Mouse (Mus musculus): ENCODE results near the gene Tbcd. TPM values are rescaled to one million over a fixed set of nuclear protein-coding genes. Genes with fewer than 3 reads are reported as not detected.

The Tbcd gene
- polyA plus RNA-seq, 1 experiment: 111 TPM

- H3K36me3 ChIP-seq (ENCODE audit: control insufficient read depth, insufficient read depth): peaks cover 5% of the 10 kb centered on the region
Observed at GRCm38 (mm10) chr11:121502000-121502860, 50.5 kb downstream of the Tbcd start.

GRCm38 (mm10) chr11:121508478-121508877, 56.7 kb downstream of the Tbcd start:
- no peak for TF ChIP-seq TCF3 (IDR thresholded peaks at IDR 0.05; ENCODE audit: insufficient read length, low read depth)
- Histone ChIP-seq H3K79me2 (ENCODE audit: control insufficient read depth, insufficient read depth) (peaks cover 10% of the 10 kb centered on the region), H3K36me3 (ENCODE audit: control insufficient read depth, insufficient read depth) (peaks cover 9% of the 10 kb centered on the region), H3ac (ENCODE audit: control insufficient read depth, insufficient read length) (no peak overlapping the region), H3K4me2 (ENCODE audit: low read depth) (no peak overlapping the region), H3K27me3 (ENCODE audit: control insufficient read depth, insufficient read depth, insufficient read length) (no peaks in the 10 kb centered on the region), H3K4me3 (no peak overlapping the region)

More at GRCm38 (mm10) chr11:121502000-121502860, 50.5 kb downstream of the Tbcd start:
- no peaks in the 10 kb centered on the region for H3K79me2 ChIP-seq (ENCODE audit: control insufficient read depth, insufficient read depth)
- peak overlapping the region; percentile 46 for H3K4me2 ChIP-seq (ENCODE audit: low read depth)
- no peaks in the 10 kb centered on the region for H3K27me3 ChIP-seq (ENCODE audit: control insufficient read depth, insufficient read depth, insufficient read length)
- H3ac ChIP-seq (ENCODE audit: control insufficient read depth, insufficient read length): no peak overlapping the region
- TF ChIP-seq MYOD1 (IDR thresholded peaks at IDR 0.05; ENCODE audit: control insufficient read depth in 1 of 3, insufficient read length in 2 of 3, low read depth in 2 of 3) (peak; percentile 82 to 95 (median 91)), TCF3 (IDR thresholded peaks at IDR 0.05; ENCODE audit: insufficient read length, low read depth) (peak; percentile 58), TCF12 (IDR thresholded peaks at IDR 0.05; ENCODE audit: insufficient read depth, poor library complexity, severe bottlenecking) (peak; percentile 96), MAX (IDR thresholded peaks at IDR 0.05; ENCODE audit: low read depth) (no peak), MYOG (IDR thresholded peaks at IDR 0.05; ENCODE audit: control insufficient read depth in 1 of 3, insufficient read depth in 1 of 3, insufficient read length in 2 of 3, low read depth in 2 of 3) (peak in 2 of 3 experiments; percentile 51 to 88)
- H3K4me3 ChIP-seq: no peak overlapping the region

- Histone ChIP-seq H3K4me3 (no peak overlapping the region), H3K27me3 (ENCODE audit: control insufficient read depth, insufficient read depth, insufficient read length) (no peaks in the 10 kb centered on the region), H3K79me2 (ENCODE audit: control insufficient read depth, insufficient read depth) (peaks cover 10% of the 10 kb centered on the region), H3ac (ENCODE audit: control insufficient read depth, insufficient read length) (no peak overlapping the region), H3K4me2 (ENCODE audit: low read depth) (no peak overlapping the region), H3K36me3 (ENCODE audit: control insufficient read depth, insufficient read depth) (peaks cover 18% of the 10 kb centered on the region)
- TF ChIP-seq REST (IDR thresholded peaks at IDR 0.05; ENCODE audit: insufficient read depth, insufficient read length): no peak
- TF ChIP-seq POLR2A (IDR thresholded peaks at IDR 0.05; ENCODE audit: insufficient read length, low read depth): no peak
- no peak for TF ChIP-seq MAX (IDR thresholded peaks at IDR 0.05; ENCODE audit: low read depth)
- no peak for TF ChIP-seq TCF3 (IDR thresholded peaks at IDR 0.05; ENCODE audit: insufficient read length, low read depth)
- no peak for TF ChIP-seq E2F4 (IDR thresholded peaks at IDR 0.05; ENCODE audit: insufficient read depth)
- no peak for TF ChIP-seq MYOD1 (IDR thresholded peaks at IDR 0.05; ENCODE audit: control insufficient read depth in 1 of 3, insufficient read length in 2 of 3, low read depth in 2 of 3)
- no peak for TF ChIP-seq CEBPB (IDR thresholded peaks at IDR 0.05; ENCODE audit: insufficient read depth, poor library complexity, severe bottlenecking)
- no peak for TF ChIP-seq SRF (IDR thresholded peaks at IDR 0.05; ENCODE audit: control insufficient read depth, insufficient read length, low read depth)
- no peak for TF ChIP-seq MYOG (IDR thresholded peaks at IDR 0.05; ENCODE audit: control insufficient read depth in 1 of 3, insufficient read depth in 1 of 3, insufficient read length in 2 of 3, low read depth in 2 of 3)
Observed at GRCm38 (mm10) chr11:121510512-121511246, 58.9 kb downstream of the Tbcd start.

GRCm38 (mm10) chr11:121512896-121513572, 61.3 kb downstream of the Tbcd start:
- H3K79me2 ChIP-seq (ENCODE audit: control insufficient read depth, insufficient read depth): peaks cover 10% of the 10 kb centered on the region
- peaks cover 19% of the 10 kb centered on the region for H3K36me3 ChIP-seq (ENCODE audit: control insufficient read depth, insufficient read depth)
- H3K4me2 ChIP-seq (ENCODE audit: low read depth): no peak overlapping the region
- H3ac ChIP-seq (ENCODE audit: control insufficient read depth, insufficient read length): no peak overlapping the region
- no peaks in the 10 kb centered on the region for H3K27me3 ChIP-seq (ENCODE audit: control insufficient read depth, insufficient read depth, insufficient read length)
- H3K4me3 ChIP-seq: no peak overlapping the region
- TF ChIP-seq MYOD1 (IDR thresholded peaks at IDR 0.05; ENCODE audit: control insufficient read depth in 1 of 3, insufficient read length in 2 of 3, low read depth in 2 of 3) (no peak), MYOG (IDR thresholded peaks at IDR 0.05; ENCODE audit: control insufficient read depth in 1 of 3, insufficient read depth in 1 of 3, insufficient read length in 2 of 3, low read depth in 2 of 3) (no peak), TCF12 (IDR thresholded peaks at IDR 0.05; ENCODE audit: insufficient read depth, poor library complexity, severe bottlenecking) (no peak), SRF (IDR thresholded peaks at IDR 0.05; ENCODE audit: control insufficient read depth, insufficient read length, low read depth) (no peak), POLR2A (IDR thresholded peaks at IDR 0.05; ENCODE audit: insufficient read length, low read depth) (no peak), POLR2AphosphoS2 (IDR thresholded peaks at IDR 0.05; ENCODE audit: insufficient read length, low read depth) (no peak), REST (IDR thresholded peaks at IDR 0.05; ENCODE audit: insufficient read depth, insufficient read length) (no peak), MAX (IDR thresholded peaks at IDR 0.05; ENCODE audit: low read depth) (no peak), CEBPB (IDR thresholded peaks at IDR 0.05; ENCODE audit: insufficient read depth, poor library complexity, severe bottlenecking) (no peak)

GRCm38 (mm10) chr11:121515996-121516395, 64.2 kb downstream of the Tbcd start:
- Histone ChIP-seq H3K4me2 (ENCODE audit: low read depth) (no peak overlapping the region), H3K4me3 (no peak overlapping the region), H3K36me3 (ENCODE audit: control insufficient read depth, insufficient read depth) (peaks cover 22% of the 10 kb centered on the region), H3K27me3 (ENCODE audit: control insufficient read depth, insufficient read depth, insufficient read length) (no peaks in the 10 kb centered on the region), H3K79me2 (ENCODE audit: control insufficient read depth, insufficient read depth) (no peaks in the 10 kb centered on the region), H3ac (ENCODE audit: control insufficient read depth, insufficient read length) (no peak overlapping the region)
- TF ChIP-seq E2F4 (IDR thresholded peaks at IDR 0.05; ENCODE audit: insufficient read depth) (no peak), MYOG (IDR thresholded peaks at IDR 0.05; ENCODE audit: control insufficient read depth in 1 of 3, insufficient read depth in 1 of 3, insufficient read length in 2 of 3, low read depth in 2 of 3) (no peak), REST (IDR thresholded peaks at IDR 0.05; ENCODE audit: insufficient read depth, insufficient read length) (no peak), CEBPB (IDR thresholded peaks at IDR 0.05; ENCODE audit: insufficient read depth, poor library complexity, severe bottlenecking) (no peak), TCF12 (IDR thresholded peaks at IDR 0.05; ENCODE audit: insufficient read depth, poor library complexity, severe bottlenecking) (no peak), USF1 (IDR thresholded peaks at IDR 0.05; ENCODE audit: low read depth) (no peak), POLR2A (IDR thresholded peaks at IDR 0.05; ENCODE audit: insufficient read length, low read depth) (no peak), MYOD1 (IDR thresholded peaks at IDR 0.05; ENCODE audit: control insufficient read depth in 1 of 3, insufficient read length in 2 of 3, low read depth in 2 of 3) (no peak), TCF3 (IDR thresholded peaks at IDR 0.05; ENCODE audit: insufficient read length, low read depth) (no peak), SRF (IDR thresholded peaks at IDR 0.05; ENCODE audit: control insufficient read depth, insufficient read length, low read depth) (no peak)
